ENCODE assay signal across 8 mouse cellular contexts in genomic region chr7:127824176-127824871, GRCm38 (mm10). TPM values are rescaled to one million over a fixed set of nuclear protein-coding genes. Genes with fewer than 3 reads are reported as not detected.
A peak's percentile ranks its signal among the peaks of the same experiment; 100 is the strongest.
DNase-seq lines count a peak whose midpoint lies in the region; ATAC-seq lines count a peak whose summit lies in the region.

Gene Stx4a, plus strand, starts transcription at chr7:127824294.
Gene Stx1b, minus strand, starts transcription at chr7:127824549.

- DNase-seq in frontal cortex, postnatal 14 days (ENCODE audit: low spot score in 2 of 2): no peak
- DNase-seq in ZHBTc4 (ENCODE audit: low read depth, low spot score): peak; percentile 58
- DNase-seq in retina, postnatal 1 day: peak; percentile 84
- no peak for DNase-seq in yolk sac, embryonic 10.5 days (ENCODE audit: low spot score)

- WGBS in embryonic facial prominence, embryonic 15.5 days: 2% methylated on average over 35 of the region's 38 CpGs
- 5% methylated on average over 26 of the region's 38 CpGs for WGBS in hindbrain, embryonic 13.5 days
- WGBS in limb, embryonic 12.5 days: 5% methylated on average over 34 of the region's 38 CpGs

- H3K36me3 ChIP-seq in embryonic facial prominence, embryonic 15.5 days: no peaks in the 10 kb centered on the region
- H3K36me3 ChIP-seq in hindbrain, embryonic 13.5 days: no peaks in the 10 kb centered on the region
- H3K36me3 ChIP-seq in limb, embryonic 12.5 days: no peaks in the 10 kb centered on the region

- H3K9ac ChIP-seq in embryonic facial prominence, embryonic 15.5 days: peak within 1 kb of the TSS; percentile 65
- peak within 1 kb of the TSS; percentile 91 for H3K9ac ChIP-seq in hindbrain, embryonic 13.5 days
- H3K9ac ChIP-seq in limb, embryonic 12.5 days (replicated peaks): peak within 1 kb of the TSS; percentile 87

- H3K27me3 ChIP-seq in embryonic facial prominence, embryonic 15.5 days: no peaks in the 10 kb centered on the region
- no peaks in the 10 kb centered on the region for H3K27me3 ChIP-seq in hindbrain, embryonic 13.5 days
- H3K27me3 ChIP-seq in limb, embryonic 12.5 days: no peaks in the 10 kb centered on the region

- peak within 1 kb of the TSS; percentile 55 for H3K27ac ChIP-seq in embryonic facial prominence, embryonic 15.5 days (replicated peaks)
- peak within 1 kb of the TSS; percentile 92 for H3K27ac ChIP-seq in hindbrain, embryonic 13.5 days
- peak within 1 kb of the TSS; percentile 82 for H3K27ac ChIP-seq in limb, embryonic 12.5 days

- H3K4me1 ChIP-seq in embryonic facial prominence, embryonic 15.5 days: peaks cover 31% of the 10 kb centered on the region
- peaks cover 43% of the 10 kb centered on the region for H3K4me1 ChIP-seq in hindbrain, embryonic 13.5 days (replicated peaks)
- H3K4me1 ChIP-seq in limb, embryonic 12.5 days (replicated peaks): peaks cover 31% of the 10 kb centered on the region

- no peaks in the 10 kb centered on the region for H3K9me3 ChIP-seq in embryonic facial prominence, embryonic 15.5 days (replicated peaks)
- H3K9me3 ChIP-seq in hindbrain, embryonic 13.5 days: no peaks in the 10 kb centered on the region
- no peaks in the 10 kb centered on the region for H3K9me3 ChIP-seq in limb, embryonic 12.5 days

- ATAC-seq in frontal cortex, adult (ENCODE audit: low TSS enrichment): peak; percentile 57
- ATAC-seq in embryonic facial prominence, embryonic 15.5 days (ENCODE audit: insufficient number of reproducible peaks, low FRiP score, low TSS enrichment, low read depth): peak; percentile 80
- ATAC-seq in hindbrain, embryonic 13.5 days (ENCODE audit: low FRiP score): peak; percentile 90
- peak; percentile 69 for ATAC-seq in limb, embryonic 12.5 days (ENCODE audit: insufficient number of reproducible peaks, insufficient read depth, low FRiP score, low TSS enrichment, low read depth)

- peak within 1 kb of the TSS; percentile 77 for H3K4me2 ChIP-seq in embryonic facial prominence, embryonic 15.5 days (replicated peaks)
- H3K4me2 ChIP-seq in hindbrain, embryonic 13.5 days: peak within 1 kb of the TSS; percentile 80
- peak within 1 kb of the TSS; percentile 78 for H3K4me2 ChIP-seq in limb, embryonic 12.5 days

- peak within 1 kb of the TSS; percentile 61 for H3K4me3 ChIP-seq in embryonic facial prominence, embryonic 15.5 days (replicated peaks)
- H3K4me3 ChIP-seq in hindbrain, embryonic 13.5 days: peak within 1 kb of the TSS; percentile 72
- H3K4me3 ChIP-seq in limb, embryonic 12.5 days (replicated peaks): peak within 1 kb of the TSS; percentile 73

RNA-seq across cellular contexts. Expression of gene Stx4a, which starts in this region (rescaled TPM):
- 58.9 and 69.6 TPM in 2 replicates for polyA plus RNA-seq in embryonic facial prominence, embryonic 15.5 days (2015; fragmentation: Nextera tagmentation; extraction: Ambion mirVana)
- 22.2 and 24.3 TPM in 2 replicates for polyA plus RNA-seq in hindbrain, embryonic 13.5 days (2015; fragmentation: Nextera tagmentation; extraction: Ambion mirVana)
- 31.8 and 41.5 TPM in 2 replicates for polyA plus RNA-seq in limb, embryonic 12.5 days (2016; fragmentation: Nextera tagmentation; extraction: Ambion mirVana)

RNA-seq across cellular contexts. Expression of gene Stx1b, which starts in this region (rescaled TPM):
- polyA plus RNA-seq in embryonic facial prominence, embryonic 15.5 days (2015; fragmentation: Nextera tagmentation; extraction: Ambion mirVana): 4.3 and 6.9 TPM in 2 replicates
- 38.7 and 40.9 TPM in 2 replicates for polyA plus RNA-seq in hindbrain, embryonic 13.5 days (2015; fragmentation: Nextera tagmentation; extraction: Ambion mirVana)
- polyA plus RNA-seq in limb, embryonic 12.5 days (2016; fragmentation: Nextera tagmentation; extraction: Ambion mirVana): 8.4 and 9.3 TPM in 2 replicates

Comparison
In these comparisons a context has a peak if more than half of its experiments do, and no peak if none do; other contexts are left out.
1. DNase-seq: peak in ZHBTc4 (single experiment) and retina, postnatal 1 day (single experiment); none in frontal cortex, postnatal 14 days (0 of 2) and yolk sac, embryonic 10.5 days (single experiment).
2. Peak in every context shown above with its lines, with median percentiles within 50 percentile points of each other: ATAC-seq, H3K27ac ChIP-seq, H3K4me2 ChIP-seq, H3K4me3 ChIP-seq and H3K9ac ChIP-seq.